Mouse (Mus musculus) liver, postnatal 0 days (tissue): ENCODE results near the gene Vash1.

ENCODE experiments used
- CTCF ChIP-seq: sonication (generic); IDR thresholded peaks from 2 replicates; pipeline ENCODE4 v1.5.1; 2016; ENCODE audit warnings: antibody characterized with exemption, low read depth
- EP300 ChIP-seq: IDR thresholded peaks from 2 replicates; pipeline ENCODE4 v1.6.1; 2016; ENCODE audit warnings: antibody characterized with exemption, low read depth, mild to moderate bottlenecking

DNA sequence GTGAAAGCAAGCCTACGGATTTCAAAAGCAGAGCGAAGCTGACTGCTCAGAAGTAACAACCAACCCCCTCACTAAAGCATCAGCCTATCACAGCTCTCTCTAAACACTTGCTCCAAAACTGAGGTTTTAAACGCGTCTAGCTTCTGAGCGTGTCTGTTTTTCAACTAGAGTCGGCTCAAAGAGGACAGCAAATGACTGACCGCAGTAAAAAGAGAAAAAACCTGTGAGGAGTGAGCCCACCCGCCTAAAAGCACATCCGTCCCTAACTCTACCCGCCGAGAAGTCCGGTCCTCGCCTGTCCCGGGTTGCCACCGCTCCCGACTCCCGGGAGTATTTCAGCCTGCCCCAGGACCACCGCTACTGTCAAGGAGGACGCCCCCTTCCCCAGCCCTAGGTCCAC is 47.2 kb downstream of the Vash1 start:
- no peak for TF ChIP-seq CTCF
- TF ChIP-seq EP300 = no peak
